Mouse (Mus musculus): Measurements from ENCODE around the gene Nop10. TPM values are rescaled to one million over a fixed set of nuclear protein-coding genes. Genes with fewer than 3 reads are reported as not detected.
"Not testable (repeated sequence)": the region's sequence is repeated elsewhere in the genome, so short reads cannot be mapped to it uniquely, and the experiment has no call there.

Nop10 gene
- polyA plus RNA-seq, 1 experiment from 2014 or later = 116 TPM

GRCm38 (mm10) chr2:112284363-112285030 is 22.8 kb downstream of the Nop10 start:
- Histone ChIP-seq H3K4me3 (ENCODE audit: low read depth, low read length) (peak overlapping the region; percentile 41), H3K9me3 (ENCODE audit: low read length) (no peaks in the 10 kb centered on the region), H3K27ac (ENCODE audit: low read length) (0 out of 2 replicates have a peak overlapping the region, but pooled peaks have one; percentile 15), H3K36me3 (ENCODE audit: insufficient read depth, low read length) (no peaks in the 10 kb centered on the region), H3K4me1 (ENCODE audit: insufficient read depth, low read depth, low read length) (peaks cover 6% of the 10 kb centered on the region; the same call in 1 of the 2 replicates), H3K27me3 (replicated peaks; ENCODE audit: insufficient read depth, low read length) (no peaks in the 10 kb centered on the region), H3K9ac (replicated peaks; ENCODE audit: low read depth) (peak overlapping the region; percentile 58), H3K4me2 (replicated peaks; ENCODE audit: low read depth, low read length) (peak overlapping the region; percentile 86)
- WGBS = 4% methylated on average over 21 of the region's 21 CpGs
- ATAC-seq (peak; percentile 99), DNase-seq (ENCODE audit: low spot score) (peak; percentile 89)
- TF ChIP-seq EP300 (IDR thresholded peaks at IDR 0.05) (no peak), CTCF (IDR thresholded peaks at IDR 0.05) (no peak)

DNA sequence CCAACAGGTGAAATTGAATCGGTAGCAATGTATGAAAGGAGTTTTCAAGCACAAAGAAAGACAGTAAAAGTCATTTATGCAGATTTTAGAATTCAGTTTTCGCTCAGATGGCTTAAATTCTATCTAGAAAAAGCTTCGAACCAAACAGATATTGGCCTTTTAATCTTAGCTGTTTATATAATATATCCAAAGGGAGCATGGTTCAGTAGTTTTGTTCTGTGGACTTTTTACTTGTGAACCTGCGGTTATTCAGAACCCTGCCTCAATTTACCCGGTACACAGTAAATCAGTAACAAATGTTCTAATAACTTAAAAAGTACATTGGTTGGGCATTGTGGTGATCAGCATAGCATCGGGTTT is 23.3 kb downstream of the Nop10 start:
- Histone ChIP-seq H3K4me3 (ENCODE audit: low read depth, low read length) (peak overlapping the region; percentile 41; the same call in 1 of the 2 replicates), H3K27me3 (replicated peaks; ENCODE audit: insufficient read depth, low read length) (no peaks in the 10 kb centered on the region), H3K27ac (ENCODE audit: low read length) (no peak overlapping the region), H3K4me2 (replicated peaks; ENCODE audit: low read depth, low read length) (peak overlapping the region; percentile 86), H3K4me1 (ENCODE audit: insufficient read depth, low read depth, low read length) (peaks cover 6% of the 10 kb centered on the region; the same call in 1 of the 2 replicates), H3K9me3 (ENCODE audit: low read length) (no peaks in the 10 kb centered on the region), H3K36me3 (ENCODE audit: insufficient read depth, low read length) (no peaks in the 10 kb centered on the region), H3K9ac (replicated peaks; ENCODE audit: low read depth) (peak overlapping the region; percentile 58; the same call in 1 of the 2 replicates)
- no peak for ATAC-seq
- 47% methylated on average over 6 of the region's 6 CpGs for WGBS
- no peak for TF ChIP-seq CTCF (IDR thresholded peaks at IDR 0.05)
- no peak for TF ChIP-seq EP300 (IDR thresholded peaks at IDR 0.05)
- DNase-seq (ENCODE audit: low spot score) = no peak

DNA sequence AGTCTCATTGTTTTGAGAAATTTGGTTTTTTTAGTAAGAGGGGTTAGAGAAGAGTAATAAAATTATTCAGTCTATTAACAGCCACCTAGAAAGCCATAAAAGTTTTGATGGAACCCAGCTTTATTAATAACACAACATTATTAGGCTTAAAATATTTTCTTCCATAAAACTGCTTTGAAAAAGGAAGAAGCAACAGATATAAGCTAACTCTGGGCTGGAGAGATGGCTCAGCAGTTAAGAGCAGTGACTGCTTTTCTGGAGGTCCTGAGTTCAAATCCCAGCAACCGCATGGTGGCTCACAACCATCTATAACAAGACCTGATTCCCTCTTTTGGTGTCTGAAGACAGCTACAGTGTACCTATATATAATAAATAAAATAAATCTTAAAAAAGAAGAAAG is 24.3 kb downstream of the Nop10 start:
- not testable (repeated sequence) for H3K4me1 ChIP-seq (ENCODE audit: insufficient read depth, low read depth, low read length); H3K4me2 ChIP-seq (replicated peaks; ENCODE audit: low read depth, low read length); ATAC-seq; H3K9ac ChIP-seq (replicated peaks; ENCODE audit: low read depth); H3K4me3 ChIP-seq (ENCODE audit: low read depth, low read length); H3K27ac ChIP-seq (ENCODE audit: low read length); DNase-seq (ENCODE audit: low spot score); H3K36me3 ChIP-seq (ENCODE audit: insufficient read depth, low read length); H3K9me3 ChIP-seq (ENCODE audit: low read length); H3K27me3 ChIP-seq (replicated peaks; ENCODE audit: insufficient read depth, low read length)
- WGBS = 100% methylated on average over 1 of the region's 1 CpGs

- no peak for ATAC-seq
- no peaks in the 10 kb centered on the region for H3K27me3 ChIP-seq (replicated peaks; ENCODE audit: insufficient read depth, low read length)
Observed at GRCm38 (mm10) chr2:112287059-112287458, 25.3 kb downstream of the Nop10 start.

DNA sequence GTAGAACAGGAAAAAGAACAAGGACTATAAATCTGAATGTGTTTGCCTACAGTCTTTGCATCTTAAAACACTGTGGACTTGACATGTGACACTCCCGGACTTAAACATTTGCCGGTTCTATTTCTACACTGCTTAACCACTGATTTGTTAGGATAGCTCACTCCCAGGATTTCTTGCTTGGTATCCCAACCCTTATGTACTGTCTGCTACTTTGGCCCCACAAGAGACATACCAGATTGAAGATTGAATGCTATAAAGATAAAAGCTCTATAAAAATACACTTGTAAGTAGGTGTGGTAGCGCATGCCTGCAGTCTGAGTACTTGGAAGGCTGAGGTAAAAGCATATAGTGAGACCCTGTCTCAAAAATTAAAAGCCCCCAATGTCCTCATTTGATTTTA is 27.8 kb downstream of the Nop10 start:
- no peak for TF ChIP-seq EP300 (IDR thresholded peaks at IDR 0.05)
- no peak for TF ChIP-seq CTCF (IDR thresholded peaks at IDR 0.05)
- Histone ChIP-seq H3K4me2 (replicated peaks; ENCODE audit: low read depth, low read length) (no peak overlapping the region), H3K36me3 (ENCODE audit: insufficient read depth, low read length) (no peaks in the 10 kb centered on the region), H3K4me3 (ENCODE audit: low read depth, low read length) (no peak overlapping the region), H3K9me3 (ENCODE audit: low read length) (no peaks in the 10 kb centered on the region), H3K27me3 (replicated peaks; ENCODE audit: insufficient read depth, low read length) (no peaks in the 10 kb centered on the region), H3K9ac (replicated peaks; ENCODE audit: low read depth) (no peak overlapping the region), H3K4me1 (ENCODE audit: insufficient read depth, low read depth, low read length) (peaks cover 3% of the 10 kb centered on the region; the same call in 1 of the 2 replicates), H3K27ac (ENCODE audit: low read length) (no peak overlapping the region)
- ATAC-seq (no peak), DNase-seq (ENCODE audit: low spot score) (no peak)
- WGBS = 79% methylated on average over 3 of the region's 3 CpGs

More at GRCm38 (mm10) chr2:112287059-112287458, 25.3 kb downstream of the Nop10 start:
- H3K4me3 ChIP-seq (ENCODE audit: low read depth, low read length) = no peak overlapping the region
- DNase-seq (ENCODE audit: low spot score) = no peak
- TF ChIP-seq EP300 (IDR thresholded peaks at IDR 0.05) (no peak), CTCF (IDR thresholded peaks at IDR 0.05) (no peak)
- WGBS = 58% methylated on average over 4 of the region's 4 CpGs
- no peaks in the 10 kb centered on the region for H3K36me3 ChIP-seq (ENCODE audit: insufficient read depth, low read length)
- no peak overlapping the region for H3K4me2 ChIP-seq (replicated peaks; ENCODE audit: low read depth, low read length)
- peaks cover 6% of the 10 kb centered on the region; the same call in 1 of the 2 replicates for H3K4me1 ChIP-seq (ENCODE audit: insufficient read depth, low read depth, low read length)
- H3K27ac ChIP-seq (ENCODE audit: low read length) = no peak overlapping the region
- H3K9ac ChIP-seq (replicated peaks; ENCODE audit: low read depth) = no peak overlapping the region
- no peaks in the 10 kb centered on the region for H3K9me3 ChIP-seq (ENCODE audit: low read length)

- Histone ChIP-seq H3K4me2 (replicated peaks; ENCODE audit: low read depth, low read length) (no peak overlapping the region), H3K36me3 (ENCODE audit: insufficient read depth, low read length) (no peaks in the 10 kb centered on the region), H3K9me3 (ENCODE audit: low read length) (no peaks in the 10 kb centered on the region), H3K27me3 (replicated peaks; ENCODE audit: insufficient read depth, low read length) (no peaks in the 10 kb centered on the region), H3K27ac (ENCODE audit: low read length) (no peak overlapping the region), H3K4me3 (ENCODE audit: low read depth, low read length) (no peak overlapping the region), H3K4me1 (ENCODE audit: insufficient read depth, low read depth, low read length) (no peaks in the 10 kb centered on the region), H3K9ac (replicated peaks; ENCODE audit: low read depth) (no peak overlapping the region)
- 83% methylated on average over 2 of the region's 2 CpGs for WGBS
- DNase-seq (ENCODE audit: low spot score) (no peak), ATAC-seq (no peak)
- TF ChIP-seq EP300 (IDR thresholded peaks at IDR 0.05) = no peak
- TF ChIP-seq CTCF (IDR thresholded peaks at IDR 0.05) = no peak
Observed at GRCm38 (mm10) chr2:112292823-112293222, 31.1 kb downstream of the Nop10 start.

Measured in lung, postnatal 0 days (tissue).